In genomic region chr3:86758727-86759126, GRCm38 (mm10) we compare ENCODE assay signal across 11 mouse cellular contexts.
DNase-seq lines count a peak whose midpoint lies in the region; ATAC-seq and TF ChIP-seq lines count a peak whose summit lies in the region.
"Had no signal": no experiment of that assay in that cellular context is flagged by ENCODE, and none has a peak within 500 bp of the region (broad histone marks: within the 10 kb centered on the region; RNA-seq: fewer than 3 reads in every experiment).

No protein-coding gene starts in this region.

- peaks cover 9% of the 10 kb centered on the region; the same call in 1 of the 2 replicates for H3K4me1 ChIP-seq in hindbrain, embryonic 15.5 days (replicated peaks)
- no peaks in the 10 kb centered on the region for H3K4me1 ChIP-seq in hindbrain, embryonic 11.5 days (replicated peaks; ENCODE audit: control insufficient read depth, insufficient read depth, low read length)
- H3K4me1 ChIP-seq in midbrain, embryonic 13.5 days (replicated peaks) = peaks cover 14% of the 10 kb centered on the region
- H3K4me1 ChIP-seq in cerebellum, adult 2 months (ENCODE audit: control insufficient read depth, insufficient read depth, low read length) = no peaks in the 10 kb centered on the region

- ATAC-seq in hindbrain, embryonic 15.5 days (ENCODE audit: low FRiP score, low read depth) = no peak
- no peak for ATAC-seq in hindbrain, embryonic 11.5 days (ENCODE audit: low FRiP score)
- ATAC-seq in midbrain, embryonic 13.5 days = no peak

- no peak for DNase-seq in hindbrain, embryonic 11.5 days (ENCODE audit: low spot score)
- DNase-seq in Muller cell, postnatal 12 days (ENCODE audit: inconsistent ontology term) = peak; percentile 83
- DNase-seq in induced T-regulatory cell, adult 2 months (ENCODE audit: low read depth) = peak; percentile 56
- DNase-seq in cerebellum, adult 9-10 months = no peak
- no peak for DNase-seq in cerebellum, adult 2 months
- DNase-seq in thymus, postnatal 10 days (ENCODE audit: low spot score in 2 of 2) = no peak
- DNase-seq: kidney, postnatal 36 days; lung, embryonic 14.5 days had no signal

- 0 out of 2 replicates have a peak overlapping the region, but pooled peaks have one; percentile 10 for H3K9ac ChIP-seq in hindbrain, embryonic 15.5 days
- no peak overlapping the region for H3K9ac ChIP-seq in hindbrain, embryonic 11.5 days (ENCODE audit: low read depth, low read length)
- H3K9ac ChIP-seq in midbrain, embryonic 13.5 days (replicated peaks) = peak overlapping the region; percentile 48; the same call in 1 of the 2 replicates
- H3K9ac ChIP-seq: lung, embryonic 14.5 days had no signal

- no peaks in the 10 kb centered on the region for H3K9me3 ChIP-seq in hindbrain, embryonic 15.5 days
- H3K9me3 ChIP-seq in hindbrain, embryonic 11.5 days (ENCODE audit: control insufficient read depth, low read length) = no peaks in the 10 kb centered on the region
- no peaks in the 10 kb centered on the region for H3K9me3 ChIP-seq in midbrain, embryonic 13.5 days
- H3K9me3 ChIP-seq: G1E had no signal

- no peaks in the 10 kb centered on the region for H3K27me3 ChIP-seq in hindbrain, embryonic 15.5 days
- no peaks in the 10 kb centered on the region for H3K27me3 ChIP-seq in hindbrain, embryonic 11.5 days (ENCODE audit: control insufficient read depth, insufficient read depth, low read length)
- H3K27me3 ChIP-seq in midbrain, embryonic 13.5 days = no peaks in the 10 kb centered on the region
- H3K27me3 ChIP-seq in cerebellum, adult 2 months (ENCODE audit: control insufficient read depth, insufficient read depth, low read length) = no peaks in the 10 kb centered on the region

- H3K4me2 ChIP-seq in hindbrain, embryonic 15.5 days = peak overlapping the region; percentile 17; the same call in 1 of the 2 replicates
- no peak overlapping the region for H3K4me2 ChIP-seq in hindbrain, embryonic 11.5 days (replicated peaks; ENCODE audit: low read depth, low read length)
- H3K4me2 ChIP-seq in midbrain, embryonic 13.5 days (replicated peaks) = peak overlapping the region; percentile 36
- H3K4me2 ChIP-seq: lung, embryonic 14.5 days had no signal

- H3K27ac ChIP-seq in hindbrain, embryonic 15.5 days (replicated peaks) = peak overlapping the region; percentile 62; the same call in 1 of the 2 replicates
- H3K27ac ChIP-seq in hindbrain, embryonic 11.5 days (ENCODE audit: low read depth, low read length) = no peak overlapping the region
- H3K27ac ChIP-seq in midbrain, embryonic 13.5 days = no peak overlapping the region
- no peak overlapping the region for H3K27ac ChIP-seq in cerebellum, adult 2 months (ENCODE audit: insufficient read depth, low read length)

- H3K4me3 ChIP-seq in hindbrain, embryonic 15.5 days = no peak overlapping the region
- no peak overlapping the region for H3K4me3 ChIP-seq in hindbrain, embryonic 11.5 days (ENCODE audit: low read depth, low read length)
- peak overlapping the region; percentile 16; the same call in 1 of the 2 replicates for H3K4me3 ChIP-seq in midbrain, embryonic 13.5 days (replicated peaks)
- no peak overlapping the region for H3K4me3 ChIP-seq in cerebellum, adult 2 months (replicated peaks; ENCODE audit: insufficient read depth, low read depth, low read length)

- 76% methylated on average over 6 of the region's 6 CpGs for WGBS in hindbrain, embryonic 15.5 days
- 80% methylated on average over 6 of the region's 6 CpGs for WGBS in hindbrain, embryonic 11.5 days
- 63% methylated on average over 6 of the region's 6 CpGs for WGBS in midbrain, embryonic 13.5 days
- WGBS in cerebellum, adult 2 months = 85% methylated on average over 6 of the region's 6 CpGs

- no peak for TF ChIP-seq CTCF in cerebellum, adult 2 months (IDR thresholded peaks at IDR 0.05; ENCODE audit: borderline replicate concordance, insufficient read depth, low read depth, low read length)

- H3K36me3 ChIP-seq in hindbrain, embryonic 15.5 days = no peaks in the 10 kb centered on the region
- no peaks in the 10 kb centered on the region for H3K36me3 ChIP-seq in hindbrain, embryonic 11.5 days (ENCODE audit: control insufficient read depth, insufficient read depth, low read length)
- H3K36me3 ChIP-seq in midbrain, embryonic 13.5 days = no peaks in the 10 kb centered on the region
- H3K36me3 ChIP-seq: G1E had no signal

- TF ChIP-seq POLR2A in cerebellum, adult 2 months (IDR thresholded peaks at IDR 0.05; ENCODE audit: borderline replicate concordance, insufficient read depth, low read length) = no peak

Comparison
In these comparisons a context has a peak if more than half of its experiments do, and no peak if none do; other contexts are left out.
1. DNase-seq: peak in Muller cell, postnatal 12 days (single experiment) and induced T-regulatory cell, adult 2 months (single experiment); none in hindbrain, embryonic 11.5 days (single experiment), cerebellum, adult 9-10 months (single experiment), cerebellum, adult 2 months (0 of 2) and thymus, postnatal 10 days (0 of 2).